Mouse (Mus musculus) bone marrow macrophage, adult 2 months (primary cell): ENCODE measurements around the gene Afap1. TPM values are rescaled to one million over a fixed set of nuclear protein-coding genes. Genes with fewer than 3 reads are reported as not detected.

Experiments
- H3K27ac ChIP-seq: 2 replicates; pipeline ENCODE4 v1.5.1; 2012; ENCODE audit warnings: low read depth, low read length; ENCODE audit not compliant: insufficient read depth
- H3K4me1 ChIP-seq: 2 replicates; pipeline ENCODE4 v1.6.1; 2012; ENCODE audit warnings: low read length; ENCODE audit not compliant: control insufficient read depth, insufficient read depth
- H3K4me3 ChIP-seq: 2 replicates; pipeline ENCODE4 v1.5.1; 2012; ENCODE audit warnings: mild to moderate bottlenecking, low read length, moderate library complexity; ENCODE audit not compliant: insufficient read depth
- CTCF ChIP-seq: IDR thresholded peaks from 2 replicates; pipeline ENCODE4 v1.5.1; 2012; ENCODE audit warnings: low read depth, mild to moderate bottlenecking, low read length, moderate library complexity
- POLR2A ChIP-seq: IDR thresholded peaks from 2 replicates; pipeline ENCODE4 v1.6.1; 2012; ENCODE audit warnings: mild to moderate bottlenecking, low read depth, low read length, borderline replicate concordance
- polyA plus RNA-seq: library from polyadenylated mRNA; stranded (reverse); fragments of >200 nt; gene quantifications from 2 replicates; pipeline ENCODE4 v1.2.4, GENCODE M21; 2012; ENCODE audit not compliant: missing spikeins, insufficient read depth, insufficient read length

The Afap1 gene
- polyA plus RNA-seq, 1 experiment, result 2.0 TPM

DNA sequence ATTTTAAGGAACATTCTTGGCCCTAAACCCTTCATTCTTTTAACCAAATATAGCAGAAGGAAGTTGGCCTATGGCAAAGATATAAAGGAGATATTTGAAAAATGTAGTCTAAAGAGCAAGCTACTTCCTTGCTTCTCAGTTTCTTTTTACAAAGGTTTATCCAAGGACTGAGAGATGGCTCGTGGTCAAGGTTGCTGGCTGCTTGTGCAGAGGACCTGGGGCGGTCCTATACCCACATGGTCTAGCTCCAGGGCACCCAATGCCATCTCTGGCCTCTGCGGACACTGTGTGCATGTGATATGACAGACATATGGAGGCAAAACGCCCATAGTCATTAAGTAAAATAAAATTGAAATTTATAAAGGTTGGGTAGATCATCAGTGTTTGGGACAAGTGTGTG is 2.8 kb downstream of the Afap1 start:
- TF ChIP-seq CTCF, result no peak
- no peak for TF ChIP-seq POLR2A
- Histone ChIP-seq H3K27ac (no peak overlapping the region), H3K4me1 (peaks cover 3% of the 10 kb centered on the region; the same call in 1 of the 2 replicates), H3K4me3 (no peak overlapping the region)

DNA sequence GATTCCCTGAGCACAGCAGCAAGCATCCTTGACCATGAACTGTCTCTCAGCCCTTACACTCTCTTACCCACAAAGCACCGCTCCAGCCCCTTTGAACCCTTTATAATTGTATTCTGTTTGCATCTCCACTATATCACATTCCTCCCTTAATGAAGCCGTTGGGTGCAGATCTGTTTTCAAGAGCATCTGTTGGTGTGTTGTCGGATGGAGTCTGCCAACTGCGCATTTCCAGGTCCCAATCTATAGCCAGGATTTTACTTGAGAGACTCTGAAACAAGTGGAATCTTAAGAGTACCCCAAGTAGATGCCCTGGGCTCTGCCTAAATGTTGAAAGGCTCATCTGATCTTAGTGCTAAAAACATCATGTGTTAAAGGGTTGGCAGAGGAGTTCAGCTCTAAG is 3.4 kb downstream of the Afap1 start:
- Histone ChIP-seq H3K4me1 (peaks cover 3% of the 10 kb centered on the region; the same call in 1 of the 2 replicates), H3K27ac (no peak overlapping the region), H3K4me3 (no peak overlapping the region)
- TF ChIP-seq POLR2A, result no peak
- no peak for TF ChIP-seq CTCF

DNA sequence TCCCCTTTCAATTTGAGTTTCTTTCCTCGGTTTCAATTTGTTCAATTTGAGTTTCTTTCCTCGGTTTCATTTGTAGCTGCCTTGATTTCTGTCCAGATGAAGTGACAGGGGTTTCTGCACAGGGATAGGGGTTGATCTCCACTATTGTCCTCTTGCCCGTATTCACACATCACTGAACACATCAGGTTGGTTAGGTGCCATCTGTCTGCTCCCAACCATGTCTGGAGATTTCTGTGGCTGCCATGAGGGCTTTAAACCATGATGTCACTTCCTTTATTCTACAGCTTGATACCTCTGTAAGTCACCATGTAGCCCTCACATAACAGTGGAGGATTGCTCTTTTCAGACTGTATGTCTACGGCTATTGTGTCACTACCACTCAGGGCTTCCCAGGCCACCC is 4.0 kb downstream of the Afap1 start:
- Histone ChIP-seq H3K4me1 (peaks cover 3% of the 10 kb centered on the region; the same call in 1 of the 2 replicates), H3K4me3 (no peak overlapping the region), H3K27ac (no peak overlapping the region)
- TF ChIP-seq CTCF (no peak), POLR2A (no peak)

DNA sequence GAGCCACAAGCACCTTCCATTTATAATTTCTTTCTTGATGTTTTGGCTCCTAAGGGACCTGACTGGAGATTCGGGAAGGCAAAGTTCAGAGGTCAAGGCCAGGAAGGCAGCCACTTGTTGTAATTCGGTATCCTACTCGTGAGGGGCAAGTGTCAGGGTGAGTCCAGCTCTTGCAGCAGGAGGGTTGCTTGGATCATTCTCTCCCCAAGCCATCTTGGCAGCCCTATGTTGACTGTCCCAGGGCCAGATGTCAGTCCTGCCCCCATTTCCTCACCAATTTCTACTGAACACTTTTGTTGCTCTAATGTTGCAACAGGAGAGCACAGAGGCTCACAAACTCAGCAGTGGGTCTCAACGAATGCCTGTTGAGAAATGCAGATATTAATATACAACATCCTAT is 5.0 kb downstream of the Afap1 start:
- no peak for TF ChIP-seq CTCF
- no peak for TF ChIP-seq POLR2A
- H3K4me3 ChIP-seq, result no peak overlapping the region
- no peaks in the 10 kb centered on the region for H3K4me1 ChIP-seq
- H3K27ac ChIP-seq, result no peak overlapping the region

DNA sequence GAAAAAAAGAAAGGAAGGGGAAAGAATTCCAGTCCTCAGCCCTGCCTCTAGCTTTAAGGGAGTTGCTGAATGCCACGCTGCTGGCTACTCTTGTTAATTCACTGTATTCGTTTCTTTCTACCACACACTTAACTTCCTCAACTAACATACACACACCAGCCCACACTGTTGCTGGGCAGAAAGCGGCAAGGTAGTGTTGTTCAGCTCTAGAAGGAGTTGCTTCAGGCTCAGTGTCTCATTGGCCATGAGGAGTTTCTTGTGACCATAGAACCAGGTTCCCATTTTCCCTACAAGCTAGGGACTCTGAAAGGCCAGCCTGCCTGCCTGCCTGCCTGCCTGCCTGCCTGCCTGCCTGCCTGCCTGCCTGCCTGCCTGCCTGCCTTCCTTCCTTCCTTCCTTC is 5.9 kb downstream of the Afap1 start:
- TF ChIP-seq CTCF (no peak), POLR2A (no peak)
- H3K4me3 ChIP-seq, result no peak overlapping the region
- no peaks in the 10 kb centered on the region for H3K4me1 ChIP-seq
- no peak overlapping the region for H3K27ac ChIP-seq

DNA sequence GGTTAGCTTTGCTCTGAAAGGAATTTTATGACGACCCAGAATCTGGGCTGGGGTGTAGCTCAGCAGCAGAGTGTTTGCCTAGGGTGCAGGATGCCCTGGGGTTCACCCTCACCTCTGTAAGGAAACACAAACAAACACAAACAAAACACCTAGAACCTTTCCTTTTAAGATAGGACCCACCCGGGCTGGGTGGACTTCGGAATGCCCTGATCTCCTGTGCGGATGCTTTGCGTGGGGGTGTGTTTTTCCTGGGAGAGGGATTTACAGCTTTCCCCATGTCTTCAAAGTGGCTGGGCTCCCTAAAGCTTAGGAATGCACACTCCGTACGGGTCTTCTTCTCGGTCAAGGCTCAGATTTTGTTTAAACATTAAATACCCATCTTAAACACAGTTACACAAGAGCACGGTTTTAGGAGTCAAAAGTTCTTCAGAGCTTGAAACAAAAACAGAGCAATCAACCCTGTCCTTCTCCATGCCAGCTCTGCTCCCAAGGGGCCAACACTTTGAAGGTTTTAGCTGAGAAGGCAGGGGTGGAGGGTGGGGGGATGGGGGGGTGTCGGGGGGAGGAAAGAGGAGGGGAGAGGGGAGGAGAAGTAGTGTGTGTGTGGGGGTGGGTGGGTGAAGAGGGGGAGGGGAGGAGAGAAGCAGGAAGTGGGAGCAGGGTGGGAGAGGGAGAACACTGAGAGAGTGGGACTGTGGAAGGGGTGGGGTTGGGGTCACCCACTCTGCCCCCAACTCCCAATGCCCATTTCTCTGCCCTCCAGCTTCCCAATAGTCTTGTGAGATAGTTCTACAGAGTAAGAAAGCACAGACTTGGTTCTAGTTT is 7.5 kb downstream of the Afap1 start:
- Histone ChIP-seq H3K4me3 (no peak overlapping the region), H3K4me1 (no peaks in the 10 kb centered on the region), H3K27ac (no peak overlapping the region)
- TF ChIP-seq POLR2A, result no peak
- no peak for TF ChIP-seq CTCF

DNA sequence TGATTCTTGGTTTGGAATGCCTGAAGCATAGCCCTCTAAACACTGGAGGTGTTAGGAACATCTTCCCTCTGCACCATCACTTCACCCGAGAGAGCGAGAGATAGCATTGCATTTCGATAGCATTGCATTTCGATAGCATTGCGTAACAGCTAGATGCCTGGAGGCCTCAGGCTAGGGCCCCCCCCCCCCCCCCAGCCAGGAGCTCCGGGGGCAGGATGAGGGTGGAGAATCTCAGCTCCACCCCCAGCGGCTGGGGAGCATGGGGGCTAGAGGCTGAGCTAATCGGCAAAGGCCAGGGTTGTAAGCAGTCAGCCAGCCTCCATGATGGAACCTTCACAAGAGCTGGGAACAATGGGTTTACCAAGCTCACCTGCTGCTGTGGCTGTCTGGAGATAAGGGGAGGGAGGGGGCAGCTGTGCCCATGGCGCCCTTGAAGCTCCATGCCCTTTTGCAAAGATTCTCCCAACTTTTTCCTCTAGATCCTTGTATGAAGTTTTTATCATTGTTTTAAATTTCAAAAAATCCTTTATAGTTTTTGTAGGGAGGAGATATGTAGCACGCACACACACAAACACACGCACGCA is 8.2 kb downstream of the Afap1 start:
- Histone ChIP-seq H3K4me1 (no peaks in the 10 kb centered on the region), H3K4me3 (no peak overlapping the region), H3K27ac (no peak overlapping the region)
- TF ChIP-seq CTCF (no peak), POLR2A (no peak)

DNA sequence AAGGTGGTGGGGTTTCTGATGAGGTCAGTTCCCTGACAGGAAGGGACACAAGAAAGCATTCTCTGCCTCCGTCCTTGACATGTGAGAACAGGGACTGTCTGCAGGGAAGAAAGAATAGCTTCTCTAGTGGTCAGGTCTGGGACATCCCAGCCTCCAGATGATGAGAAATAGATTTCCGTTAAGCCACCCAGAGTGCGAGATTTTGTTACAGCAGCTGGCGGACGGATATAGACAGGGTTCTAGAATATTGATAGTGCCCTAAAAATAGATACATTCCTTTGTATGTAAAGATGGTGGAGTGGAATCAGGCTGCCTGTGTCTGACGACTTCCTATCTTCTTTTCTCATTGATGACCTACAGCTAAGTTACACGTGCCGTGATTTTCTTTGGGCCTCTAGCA is 10.3 kb downstream of the Afap1 start:
- Histone ChIP-seq H3K4me3 (no peak overlapping the region), H3K4me1 (no peaks in the 10 kb centered on the region), H3K27ac (no peak overlapping the region)
- no peak for TF ChIP-seq CTCF
- no peak for TF ChIP-seq POLR2A

DNA sequence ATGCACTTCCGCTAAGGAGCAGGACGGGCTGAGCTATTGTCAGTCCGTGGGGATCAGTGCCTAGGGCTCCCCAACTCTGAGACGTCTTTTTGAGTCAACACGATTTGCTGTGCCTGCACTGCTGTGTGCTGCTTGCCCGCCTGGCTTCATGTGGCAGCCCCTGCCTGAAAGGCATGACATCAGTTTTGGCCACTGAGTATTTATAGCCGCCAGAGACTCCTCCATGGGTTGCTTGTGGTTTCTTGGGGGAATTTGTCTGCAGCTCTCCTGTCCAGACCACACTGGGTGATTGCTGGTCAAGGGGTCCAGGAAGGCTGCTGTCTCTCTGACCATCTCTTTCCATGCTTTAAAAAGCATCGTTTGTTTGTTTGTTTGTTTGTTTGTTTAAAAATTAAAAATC is 12.2 kb downstream of the Afap1 start:
- H3K4me1 ChIP-seq, result no peaks in the 10 kb centered on the region
- H3K4me3 ChIP-seq, result no peak overlapping the region
- H3K27ac ChIP-seq, result no peak overlapping the region
- TF ChIP-seq POLR2A (no peak), CTCF (no peak)

DNA sequence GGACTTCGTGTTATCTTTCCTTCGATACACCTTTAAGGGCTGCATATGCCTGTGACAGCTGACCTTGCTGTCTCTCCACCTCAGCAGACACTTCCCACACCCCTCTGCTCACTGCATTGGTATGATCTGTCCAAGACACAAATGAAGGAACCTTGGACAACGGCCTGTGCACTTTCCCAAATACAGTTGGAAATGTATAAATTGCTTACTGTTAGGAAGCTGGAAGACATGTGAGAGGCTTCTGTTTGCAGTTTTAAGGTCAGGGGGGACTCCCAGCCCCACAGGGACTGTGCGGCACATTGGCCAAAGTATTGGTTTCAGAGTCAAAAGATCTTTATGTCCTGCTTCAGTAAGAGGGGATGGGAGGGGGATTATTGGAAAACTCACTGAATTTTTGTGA is 14.0 kb downstream of the Afap1 start:
- Histone ChIP-seq H3K4me1 (no peaks in the 10 kb centered on the region), H3K27ac (no peak overlapping the region), H3K4me3 (no peak overlapping the region)
- TF ChIP-seq CTCF (no peak), POLR2A (no peak)
